Mouse (Mus musculus) heart, adult 9 months (tissue): ENCODE measurements around the gene Esrp2.

Experiments used
- DNase-seq, 2 experiments: peaks; one replicate each; pipeline ENCODE4 v3.0.0; 2022; ENCODE audit warnings: low spot score in 2 of 2

Gene Esrp2

GRCm38 (mm10) chr8:106147868-106148565, 11.2 kb upstream of the Esrp2 start:
- DNase-seq = peak; percentile 48 to 71

- DNase-seq = no peak
Measured at GRCm38 (mm10) chr8:106146014-106146413, 9.2 kb upstream of the Esrp2 start.

DNA sequence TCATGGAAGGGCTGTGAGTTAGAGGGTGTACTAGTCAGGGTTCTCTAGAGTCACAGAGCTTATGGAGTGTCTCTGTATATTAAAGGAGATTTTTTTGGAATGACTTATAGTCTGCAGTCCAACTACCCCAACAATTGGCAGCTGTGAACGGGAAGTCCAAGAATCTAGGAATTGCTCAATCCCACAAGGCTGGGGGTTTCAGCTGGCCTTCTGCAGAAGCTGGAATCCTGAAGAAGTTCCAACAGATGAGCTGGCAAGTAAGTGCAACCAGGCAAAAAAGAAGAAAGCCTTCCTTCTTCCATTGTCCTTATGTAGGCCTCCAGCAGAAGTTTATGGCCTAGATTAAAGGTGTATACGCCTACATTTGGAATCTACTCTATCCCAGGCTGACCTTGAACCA, 8.6 kb upstream of the Esrp2 start:
- DNase-seq = peak in 1 of 2 experiments; percentile 55

- peak; percentile 68 to 81 for DNase-seq
Measured at GRCm38 (mm10) chr8:106140769-106141168, 4.0 kb upstream of the Esrp2 start.

DNA sequence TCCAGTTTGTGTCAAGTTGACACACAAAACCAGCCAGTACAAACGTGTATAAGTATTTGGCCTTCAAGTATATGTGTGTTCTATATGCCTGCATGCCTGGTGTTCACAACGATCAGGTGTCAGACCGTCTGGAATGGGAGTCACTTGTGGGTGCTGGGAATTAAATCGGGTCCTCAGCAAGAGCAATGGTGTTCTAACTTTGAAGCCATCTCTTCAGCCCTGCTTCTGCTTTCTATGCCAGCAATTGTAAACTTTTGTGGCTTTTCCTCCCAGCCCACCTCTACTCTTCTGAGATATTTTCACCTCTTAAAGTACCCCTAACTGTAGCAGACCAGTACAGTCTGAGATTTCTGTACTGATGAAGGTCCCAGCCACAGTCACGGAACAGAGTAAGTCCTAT, 3.4 kb upstream of the Esrp2 start:
- DNase-seq = no peak

- no peak for DNase-seq
Measured at GRCm38 (mm10) chr8:106138616-106139015, 1.8 kb upstream of the Esrp2 start.

DNA sequence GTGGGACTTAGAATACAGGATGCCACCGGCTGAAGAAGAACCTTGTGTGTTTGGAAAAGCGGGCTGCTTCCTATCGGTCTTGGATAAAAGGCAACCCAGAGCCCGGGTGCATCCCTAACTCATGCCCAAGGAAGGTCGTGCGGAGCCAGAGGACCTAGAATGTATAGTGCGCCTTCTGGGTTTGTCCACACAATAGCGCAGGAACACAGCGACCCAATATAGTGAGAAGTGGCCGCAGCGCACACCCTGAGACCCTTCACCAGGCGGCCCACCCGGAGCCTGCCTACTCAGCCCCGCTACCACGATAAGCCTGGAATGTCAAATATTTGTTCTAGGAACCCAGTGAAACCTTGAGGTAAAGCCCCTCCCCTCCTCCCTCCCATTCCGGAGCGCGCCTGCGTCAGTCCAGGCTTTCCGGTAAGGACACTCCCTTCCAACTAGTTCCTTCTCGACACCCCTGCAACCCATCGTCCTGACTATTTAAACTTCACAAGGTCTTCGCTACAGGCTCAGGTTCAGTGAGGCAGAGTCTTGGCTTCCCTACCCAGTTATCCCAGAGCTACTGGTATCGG, 1.2 kb upstream of the Esrp2 start:
- DNase-seq = peak; percentile 75 to 78

- no peak for DNase-seq
Measured at GRCm38 (mm10) chr8:106137218-106137905, 588 bp upstream of the Esrp2 start.

- no peak for DNase-seq
Measured at GRCm38 (mm10) chr8:106135672-106136071, 1.1 kb downstream of the Esrp2 start.

- no peak for DNase-seq
Measured at GRCm38 (mm10) chr8:106134751-106135571, 1.8 kb downstream of the Esrp2 start.

DNA sequence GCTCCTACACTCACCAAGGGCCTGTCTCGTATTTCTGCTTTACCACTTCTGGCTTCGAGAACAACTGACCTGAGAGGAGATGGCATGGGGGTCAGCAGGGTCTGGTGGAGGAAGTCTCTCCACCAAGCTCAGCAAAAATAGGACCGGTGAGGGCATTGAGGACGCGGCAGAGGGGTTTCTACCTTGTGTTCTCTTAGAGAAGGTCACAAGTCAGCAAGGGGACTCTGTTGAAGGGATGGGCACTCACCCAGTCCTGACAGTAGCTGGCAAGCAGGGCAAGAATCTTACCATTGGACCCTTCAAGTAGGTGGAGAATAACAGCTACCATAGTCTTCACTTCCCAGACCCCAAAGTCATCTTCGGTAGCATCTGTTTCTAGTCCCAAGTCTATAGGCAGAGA, 2.8 kb downstream of the Esrp2 start:
- DNase-seq = no peak

- no peak for DNase-seq
Measured at GRCm38 (mm10) chr8:106133526-106133925, 3.2 kb downstream of the Esrp2 start.

DNA sequence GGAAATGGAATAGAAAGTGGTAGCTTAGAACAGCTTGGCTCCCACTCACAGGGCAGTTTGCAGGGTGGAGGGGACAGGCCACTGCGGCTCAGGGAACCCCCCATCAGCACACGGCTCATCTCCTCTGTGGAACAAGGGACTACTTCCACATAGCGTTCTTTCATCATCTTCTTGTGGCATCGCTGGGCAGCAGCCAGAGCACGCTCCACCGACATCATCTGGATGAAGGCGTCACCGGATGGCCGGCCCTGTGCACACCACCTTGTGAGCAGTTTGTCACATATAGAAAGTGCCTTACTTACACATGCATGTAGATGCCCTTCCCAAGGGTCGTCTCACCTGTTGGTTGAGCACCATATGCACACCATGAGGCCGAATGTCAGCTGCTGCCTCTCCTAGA, 4.4 kb downstream of the Esrp2 start:
- no peak for DNase-seq

DNA sequence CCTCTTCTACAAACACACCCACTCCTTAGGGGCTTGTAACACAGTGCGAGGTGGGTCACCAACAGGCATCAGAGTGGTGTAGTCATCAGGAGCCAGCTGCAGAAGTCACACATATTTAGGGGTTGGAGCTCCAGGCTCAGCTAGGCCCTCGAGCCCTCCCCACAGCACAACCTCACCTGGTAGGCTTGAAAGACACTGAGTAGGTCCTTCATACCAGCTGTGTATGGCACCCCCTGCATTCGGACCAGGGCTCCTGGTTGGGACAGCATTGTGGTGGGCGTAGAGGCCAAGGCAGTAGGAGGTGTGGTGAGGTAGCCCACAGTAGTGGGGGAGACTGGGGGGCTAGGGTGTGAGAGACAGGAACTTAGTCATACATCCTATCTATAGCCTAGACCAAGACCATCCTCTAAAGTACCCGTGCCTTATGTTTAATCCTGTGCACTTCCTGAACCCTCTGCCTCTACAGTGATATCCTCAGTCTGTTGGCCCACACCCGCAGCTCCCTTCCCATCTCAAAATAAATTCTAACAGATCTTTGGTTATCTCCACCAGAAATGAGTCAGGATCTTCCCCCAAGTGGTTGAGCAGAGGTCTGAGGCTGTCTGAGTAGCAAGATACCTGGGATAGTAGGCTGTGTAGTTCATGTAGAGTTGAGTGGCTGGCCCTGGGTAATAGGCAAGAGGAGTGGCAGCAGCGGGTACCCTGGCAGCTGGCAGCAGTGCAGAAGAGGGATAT, 5.1 kb downstream of the Esrp2 start:
- DNase-seq = no peak

GRCm38 (mm10) chr8:106131021-106131420, 5.8 kb downstream of the Esrp2 start:
- DNase-seq = no peak

GRCm38 (mm10) chr8:106130505-106130904, 6.3 kb downstream of the Esrp2 start:
- no peak for DNase-seq

DNA sequence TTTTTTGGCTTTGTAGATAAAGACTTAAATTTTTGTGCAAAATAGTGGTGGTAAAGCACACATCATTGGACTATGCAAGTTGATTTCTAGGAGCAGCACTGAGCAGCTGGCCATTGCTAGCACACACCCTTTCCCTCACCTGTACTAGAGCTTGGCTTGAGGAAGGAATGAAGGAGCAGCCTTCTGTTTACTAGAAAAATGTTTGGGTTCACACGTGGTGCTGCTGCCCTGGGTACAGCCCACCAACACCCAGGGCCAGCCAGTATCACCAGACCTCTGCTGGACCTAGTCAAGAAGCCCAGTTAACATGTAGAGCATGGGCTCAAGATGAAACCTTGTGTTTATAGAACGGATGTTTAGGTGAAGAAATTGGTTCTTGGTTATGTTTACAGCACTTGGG, 6.8 kb downstream of the Esrp2 start:
- no peak for DNase-seq

DNA sequence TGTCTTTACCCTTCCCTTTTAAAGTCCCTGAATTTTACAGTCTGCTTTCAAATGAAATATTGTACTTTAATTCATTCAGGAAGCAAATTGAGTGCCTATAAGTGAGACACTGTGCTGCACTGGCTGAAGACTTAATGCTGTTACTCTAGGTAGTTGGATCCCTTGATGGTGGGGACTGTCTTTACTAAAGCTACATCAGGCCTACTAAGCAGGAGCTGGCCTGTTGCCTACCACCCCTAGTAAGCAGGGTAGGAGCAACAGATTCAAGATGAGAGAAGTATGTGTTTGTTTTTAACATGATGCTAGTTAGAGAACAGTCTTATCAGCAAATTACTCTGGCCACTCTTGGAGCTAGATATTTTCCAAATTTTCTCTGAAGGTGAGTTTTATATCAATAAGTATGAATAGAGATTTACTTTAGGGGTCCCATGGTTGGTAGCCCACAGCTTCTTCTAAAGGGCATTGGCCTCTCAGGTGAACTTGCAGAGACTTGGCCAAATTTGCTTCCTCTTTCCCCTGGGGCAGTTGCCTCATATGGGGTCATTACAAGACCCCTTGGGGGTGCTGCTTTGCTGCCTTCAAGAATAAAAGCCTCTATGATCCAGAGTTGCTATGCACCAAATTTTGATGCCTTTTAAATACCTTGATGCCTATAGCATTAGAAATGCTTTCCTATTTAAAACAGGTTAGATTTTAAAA, 7.4 kb downstream of the Esrp2 start:
- DNase-seq = no peak

DNA sequence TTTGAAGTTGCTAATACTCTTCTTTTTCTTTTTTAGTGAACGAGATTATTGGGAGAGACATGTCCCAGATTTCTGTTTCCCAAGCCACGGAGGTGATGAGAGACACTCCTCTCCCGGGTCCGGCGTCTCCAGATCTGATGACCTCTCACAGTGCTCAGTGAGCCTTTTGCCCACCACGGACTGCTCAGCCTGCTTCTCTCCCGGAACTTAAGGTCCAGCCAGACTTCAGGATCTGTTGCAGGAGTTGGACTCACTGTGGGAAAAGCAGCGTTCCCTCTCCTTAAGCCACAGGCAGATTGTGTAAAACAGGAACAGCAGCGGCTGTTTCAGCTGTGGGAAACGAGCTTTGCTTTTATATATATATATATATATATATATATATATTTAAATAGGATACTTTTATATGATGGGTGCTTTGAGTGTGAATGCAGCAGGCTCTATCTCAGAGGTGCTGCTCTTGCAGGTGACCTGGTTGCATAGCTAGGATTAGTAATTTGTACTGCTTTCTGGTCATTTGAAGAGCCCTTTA, 8.8 kb downstream of the Esrp2 start:
- DNase-seq = no peak

DNA sequence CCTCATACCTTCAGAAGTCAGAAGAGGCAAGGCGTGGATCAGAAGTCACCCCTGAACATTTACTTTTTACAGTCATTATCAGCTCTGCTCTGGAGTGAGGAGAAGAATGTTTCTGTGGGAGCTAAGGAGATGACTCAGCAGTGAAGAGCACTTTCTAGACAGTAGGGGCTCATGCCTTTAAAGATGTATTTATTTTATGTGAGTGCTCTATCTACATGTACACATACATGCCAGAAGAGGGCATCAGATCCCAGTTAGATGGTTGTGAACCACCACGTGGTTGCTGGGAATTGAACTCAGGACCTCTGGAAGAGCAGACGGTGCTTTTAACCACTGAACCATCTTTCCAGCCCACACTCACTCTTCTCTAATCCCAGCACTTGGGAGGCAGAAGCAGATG, 9.7 kb downstream of the Esrp2 start:
- DNase-seq = no peak

- no peak for DNase-seq
Measured at GRCm38 (mm10) chr8:106126055-106126454, 10.7 kb downstream of the Esrp2 start.
